Mouse (Mus musculus): ENCODE results near the gene Dysf. TPM values are rescaled to one million over a fixed set of nuclear protein-coding genes. Genes with fewer than 3 reads are reported as not detected.

Dysf gene
- polyA plus RNA-seq, 1 experiment from 2014 or later, result 2.4 TPM

GRCm38 (mm10) chr6:84043251-84043940, 35.0 kb downstream of the Dysf start:
- 72% methylated on average over 6 of the region's 6 CpGs for WGBS
- no peaks in the 10 kb centered on the region for H3K36me3 ChIP-seq (ENCODE audit: control insufficient read depth, insufficient read depth, low read length)
- no peak for ATAC-seq (ENCODE audit: low FRiP score)

GRCm38 (mm10) chr6:84044679-84045078, 36.3 kb downstream of the Dysf start:
- no peak overlapping the region for H3K9ac ChIP-seq (ENCODE audit: low read length)
- no peak overlapping the region for H3K4me3 ChIP-seq (ENCODE audit: low read depth, low read length)
- no peak overlapping the region for H3K27ac ChIP-seq (ENCODE audit: low read depth, low read length)
- WGBS, result 78% methylated on average over 3 of the region's 3 CpGs
- no peaks in the 10 kb centered on the region for H3K4me1 ChIP-seq (ENCODE audit: control insufficient read depth, insufficient read depth, low read length)
- ATAC-seq (ENCODE audit: low FRiP score) (no peak), DNase-seq (ENCODE audit: low spot score, missing footprints) (no peak)
- H3K27me3 ChIP-seq (ENCODE audit: control insufficient read depth, insufficient read depth, low read length), result no peaks in the 10 kb centered on the region
- H3K9me3 ChIP-seq (ENCODE audit: control insufficient read depth, low read length), result no peaks in the 10 kb centered on the region
- H3K36me3 ChIP-seq (ENCODE audit: control insufficient read depth, insufficient read depth, low read length), result no peaks in the 10 kb centered on the region
- H3K4me2 ChIP-seq, result no peak overlapping the region

More at GRCm38 (mm10) chr6:84043251-84043940, 35.0 kb downstream of the Dysf start:
- Histone ChIP-seq H3K27me3 (ENCODE audit: control insufficient read depth, insufficient read depth, low read length) (no peaks in the 10 kb centered on the region), H3K9ac (ENCODE audit: low read length) (no peak overlapping the region), H3K27ac (ENCODE audit: low read depth, low read length) (no peak overlapping the region), H3K4me1 (ENCODE audit: control insufficient read depth, insufficient read depth, low read length) (no peaks in the 10 kb centered on the region), H3K4me3 (ENCODE audit: low read depth, low read length) (no peak overlapping the region), H3K4me2 (no peak overlapping the region), H3K9me3 (ENCODE audit: control insufficient read depth, low read length) (no peaks in the 10 kb centered on the region)
- DNase-seq (ENCODE audit: low spot score, missing footprints), result no peak

- 86% methylated on average over 2 of the region's 2 CpGs for WGBS
- no peak overlapping the region for H3K27ac ChIP-seq (ENCODE audit: low read depth, low read length)
- H3K4me3 ChIP-seq (ENCODE audit: low read depth, low read length), result no peak overlapping the region
- no peaks in the 10 kb centered on the region for H3K27me3 ChIP-seq (ENCODE audit: control insufficient read depth, insufficient read depth, low read length)
- no peak overlapping the region for H3K9ac ChIP-seq (ENCODE audit: low read length)
- ATAC-seq (ENCODE audit: low FRiP score) (no peak), DNase-seq (ENCODE audit: low spot score, missing footprints) (peak; percentile 87)
- H3K9me3 ChIP-seq (ENCODE audit: control insufficient read depth, low read length), result no peaks in the 10 kb centered on the region
- H3K4me1 ChIP-seq (ENCODE audit: control insufficient read depth, insufficient read depth, low read length), result no peaks in the 10 kb centered on the region
- H3K4me2 ChIP-seq, result no peak overlapping the region
- H3K36me3 ChIP-seq (ENCODE audit: control insufficient read depth, insufficient read depth, low read length), result no peaks in the 10 kb centered on the region
Observed at GRCm38 (mm10) chr6:84048856-84049255, 40.5 kb downstream of the Dysf start.

- Histone ChIP-seq H3K36me3 (ENCODE audit: control insufficient read depth, insufficient read depth, low read length) (no peaks in the 10 kb centered on the region), H3K27me3 (ENCODE audit: control insufficient read depth, insufficient read depth, low read length) (no peaks in the 10 kb centered on the region), H3K27ac (ENCODE audit: low read depth, low read length) (no peak overlapping the region), H3K4me2 (no peak overlapping the region), H3K9ac (ENCODE audit: low read length) (no peak overlapping the region), H3K4me3 (ENCODE audit: low read depth, low read length) (no peak overlapping the region), H3K4me1 (ENCODE audit: control insufficient read depth, insufficient read depth, low read length) (no peaks in the 10 kb centered on the region), H3K9me3 (ENCODE audit: control insufficient read depth, low read length) (no peaks in the 10 kb centered on the region)
- ATAC-seq (ENCODE audit: low FRiP score), result no peak
- DNase-seq (ENCODE audit: low spot score, missing footprints), result no peak
- 81% methylated on average over 4 of the region's 4 CpGs for WGBS
Observed at GRCm38 (mm10) chr6:84050238-84050637, 41.8 kb downstream of the Dysf start.

GRCm38 (mm10) chr6:84051032-84051431, 42.6 kb downstream of the Dysf start:
- no peaks in the 10 kb centered on the region for H3K36me3 ChIP-seq (ENCODE audit: control insufficient read depth, insufficient read depth, low read length)
- H3K4me3 ChIP-seq (ENCODE audit: low read depth, low read length), result no peak overlapping the region
- no peak overlapping the region for H3K27ac ChIP-seq (ENCODE audit: low read depth, low read length)
- H3K9me3 ChIP-seq (ENCODE audit: control insufficient read depth, low read length), result no peaks in the 10 kb centered on the region
- no peaks in the 10 kb centered on the region for H3K4me1 ChIP-seq (ENCODE audit: control insufficient read depth, insufficient read depth, low read length)
- H3K9ac ChIP-seq (ENCODE audit: low read length), result no peak overlapping the region
- WGBS, result 58% methylated on average over 6 of the region's 6 CpGs
- no peak for ATAC-seq (ENCODE audit: low FRiP score)
- no peak overlapping the region for H3K4me2 ChIP-seq
- H3K27me3 ChIP-seq (ENCODE audit: control insufficient read depth, insufficient read depth, low read length), result no peaks in the 10 kb centered on the region
- DNase-seq (ENCODE audit: low spot score, missing footprints), result no peak

- H3K27me3 ChIP-seq (ENCODE audit: control insufficient read depth, insufficient read depth, low read length), result no peaks in the 10 kb centered on the region
- H3K9me3 ChIP-seq (ENCODE audit: control insufficient read depth, low read length), result no peaks in the 10 kb centered on the region
- no peak overlapping the region for H3K4me2 ChIP-seq
- no peaks in the 10 kb centered on the region for H3K36me3 ChIP-seq (ENCODE audit: control insufficient read depth, insufficient read depth, low read length)
- H3K4me1 ChIP-seq (ENCODE audit: control insufficient read depth, insufficient read depth, low read length), result no peaks in the 10 kb centered on the region
- no peak overlapping the region for H3K4me3 ChIP-seq (ENCODE audit: low read depth, low read length)
- DNase-seq (ENCODE audit: low spot score, missing footprints) (no peak), ATAC-seq (ENCODE audit: low FRiP score) (no peak)
- H3K27ac ChIP-seq (ENCODE audit: low read depth, low read length), result no peak overlapping the region
- no peak overlapping the region for H3K9ac ChIP-seq (ENCODE audit: low read length)
- 84% methylated on average over 9 of the region's 9 CpGs for WGBS
Observed at GRCm38 (mm10) chr6:84053874-84054530, 45.6 kb downstream of the Dysf start.

GRCm38 (mm10) chr6:84055619-84056018, 47.2 kb downstream of the Dysf start:
- H3K27me3 ChIP-seq (ENCODE audit: control insufficient read depth, insufficient read depth, low read length), result no peaks in the 10 kb centered on the region
- H3K36me3 ChIP-seq (ENCODE audit: control insufficient read depth, insufficient read depth, low read length), result no peaks in the 10 kb centered on the region
- H3K27ac ChIP-seq (ENCODE audit: low read depth, low read length), result no peak overlapping the region
- no peaks in the 10 kb centered on the region for H3K4me1 ChIP-seq (ENCODE audit: control insufficient read depth, insufficient read depth, low read length)
- no peaks in the 10 kb centered on the region for H3K9me3 ChIP-seq (ENCODE audit: control insufficient read depth, low read length)
- DNase-seq (ENCODE audit: low spot score, missing footprints), result no peak
- H3K4me2 ChIP-seq, result no peak overlapping the region
- no peak overlapping the region for H3K4me3 ChIP-seq (ENCODE audit: low read depth, low read length)
- no peak overlapping the region for H3K9ac ChIP-seq (ENCODE audit: low read length)
- WGBS, result 71% methylated on average over 1 of the region's 1 CpGs
- no peak for ATAC-seq (ENCODE audit: low FRiP score)

GRCm38 (mm10) chr6:84057216-84057615, 48.8 kb downstream of the Dysf start:
- no peak overlapping the region for H3K9ac ChIP-seq (ENCODE audit: low read length)
- no peaks in the 10 kb centered on the region for H3K9me3 ChIP-seq (ENCODE audit: control insufficient read depth, low read length)
- 80% methylated on average over 8 of the region's 8 CpGs for WGBS
- H3K27ac ChIP-seq (ENCODE audit: low read depth, low read length), result no peak overlapping the region
- no peaks in the 10 kb centered on the region for H3K27me3 ChIP-seq (ENCODE audit: control insufficient read depth, insufficient read depth, low read length)
- DNase-seq (ENCODE audit: low spot score, missing footprints) (no peak), ATAC-seq (ENCODE audit: low FRiP score) (no peak)
- no peak overlapping the region for H3K4me3 ChIP-seq (ENCODE audit: low read depth, low read length)
- H3K4me2 ChIP-seq, result no peak overlapping the region
- H3K36me3 ChIP-seq (ENCODE audit: control insufficient read depth, insufficient read depth, low read length), result no peaks in the 10 kb centered on the region
- H3K4me1 ChIP-seq (ENCODE audit: control insufficient read depth, insufficient read depth, low read length), result no peaks in the 10 kb centered on the region

DNA sequence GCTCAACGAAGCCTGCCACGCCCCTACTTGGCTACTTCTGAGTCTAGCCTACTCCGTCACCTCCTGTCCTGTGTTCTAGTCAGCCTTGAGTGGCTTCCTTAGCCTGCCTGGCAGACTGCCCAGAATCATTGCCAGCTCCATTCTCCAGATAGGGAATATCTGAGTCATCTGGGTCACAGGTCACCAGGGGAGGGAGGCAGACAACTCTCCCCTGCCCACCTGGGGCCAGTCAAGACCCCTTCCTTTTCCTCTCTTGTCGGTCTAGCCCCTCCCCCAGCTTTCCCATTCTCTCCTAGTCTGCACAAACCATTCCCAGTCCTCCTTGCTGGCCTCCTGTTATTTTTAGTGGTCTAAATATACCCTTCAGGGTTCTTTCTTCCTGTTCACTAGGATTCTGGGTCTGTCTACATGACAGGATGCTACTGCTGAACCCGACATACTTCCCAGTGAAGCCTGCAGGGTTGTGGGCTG, 50.3 kb downstream of the Dysf start:
- no peaks in the 10 kb centered on the region for H3K9me3 ChIP-seq (ENCODE audit: control insufficient read depth, low read length)
- ATAC-seq (ENCODE audit: low FRiP score) (no peak), DNase-seq (ENCODE audit: low spot score, missing footprints) (no peak)
- no peaks in the 10 kb centered on the region for H3K4me1 ChIP-seq (ENCODE audit: control insufficient read depth, insufficient read depth, low read length)
- H3K27me3 ChIP-seq (ENCODE audit: control insufficient read depth, insufficient read depth, low read length), result no peaks in the 10 kb centered on the region
- 75% methylated on average over 5 of the region's 5 CpGs for WGBS
- no peak overlapping the region for H3K4me3 ChIP-seq (ENCODE audit: low read depth, low read length)
- no peak overlapping the region for H3K4me2 ChIP-seq
- H3K27ac ChIP-seq (ENCODE audit: low read depth, low read length), result no peak overlapping the region
- H3K36me3 ChIP-seq (ENCODE audit: control insufficient read depth, insufficient read depth, low read length), result no peaks in the 10 kb centered on the region
- no peak overlapping the region for H3K9ac ChIP-seq (ENCODE audit: low read length)
